Mouse (Mus musculus) heart, embryonic 16.5 days (tissue): ENCODE measurements around the gene Tmem184c. TPM values are rescaled to one million over a fixed set of nuclear protein-coding genes. Genes with fewer than 3 reads are reported as not detected.

ENCODE experiments used
- ATAC-seq: fragments of 200-750 bp; cut with Nextera tagmentation; replicated peaks from 2 replicates; pipeline ENCODE4 v1.8.0; 2017; ENCODE audit warnings: moderate number of reproducible peaks; ENCODE audit not compliant: insufficient read depth, low FRiP score; ENCODE audit errors: extremely low read depth
- H3K27ac ChIP-seq: fragments of 300-500 bp; sonication (generic); 2 replicates; pipeline ENCODE4 v1.5.1; 2014; ENCODE audit warnings: mild to moderate bottlenecking, low read length, control low read depth, moderate library complexity
- H3K27me3 ChIP-seq: fragments of 300-500 bp; sonication (generic); 2 replicates; pipeline ENCODE4 v1.6.1; 2014; ENCODE audit warnings: low read length, mixed read lengths; ENCODE audit not compliant: control insufficient read depth, insufficient read depth
- H3K36me3 ChIP-seq: fragments of 300-500 bp; sonication (generic); 2 replicates; pipeline ENCODE4 v1.6.1; 2014; ENCODE audit not compliant: control insufficient read depth, insufficient read depth
- H3K4me1 ChIP-seq: fragments of 300-500 bp; sonication (generic); 2 replicates; pipeline ENCODE4 v1.6.1; 2014; ENCODE audit warnings: low read length, mixed read lengths; ENCODE audit not compliant: control insufficient read depth, insufficient read depth
- H3K4me2 ChIP-seq: fragments of 300-500 bp; sonication (generic); 2 replicates; pipeline ENCODE4 v1.6.1; 2014; ENCODE audit warnings: low read depth, mild to moderate bottlenecking, control low read depth, low read length
- H3K4me3 ChIP-seq: fragments of 300-500 bp; sonication (generic); 2 replicates; pipeline ENCODE4 v1.5.1; 2014; ENCODE audit warnings: mild to moderate bottlenecking, control low read depth, low read length
- H3K9ac ChIP-seq: fragments of 300-500 bp; sonication (generic); 2 replicates; pipeline ENCODE4 v1.6.1; 2014; ENCODE audit warnings: low read length, control low read depth
- H3K9me3 ChIP-seq: fragments of 300-500 bp; sonication (generic); replicated peaks from 2 replicates; pipeline ENCODE4 v1.6.1; 2016; ENCODE audit warnings: low read length; ENCODE audit not compliant: control insufficient read depth
- WGBS: fragments of 180-500 bp; shearing (Covaris S2); extraction: QIAGEN DNeasy Blood & Tissue Kit; methylation state at CpG from one replicate; pipeline ENCODE4 v1.1.7; 2014; 5-methylcytosine and 5-hydroxymethylcytosine counted together
- polyA plus RNA-seq: library from polyadenylated mRNA; unstranded; fragments of >200 nt; fragmentation: Nextera tagmentation; extraction: Ambion mirVana; gene quantifications from 2 replicates; pipeline ENCODE4 v1.2.1, GENCODE M21; 2015

The Tmem184c gene
- polyA plus RNA-seq, 1 experiment from 2014 or later = 23.6 TPM

DNA sequence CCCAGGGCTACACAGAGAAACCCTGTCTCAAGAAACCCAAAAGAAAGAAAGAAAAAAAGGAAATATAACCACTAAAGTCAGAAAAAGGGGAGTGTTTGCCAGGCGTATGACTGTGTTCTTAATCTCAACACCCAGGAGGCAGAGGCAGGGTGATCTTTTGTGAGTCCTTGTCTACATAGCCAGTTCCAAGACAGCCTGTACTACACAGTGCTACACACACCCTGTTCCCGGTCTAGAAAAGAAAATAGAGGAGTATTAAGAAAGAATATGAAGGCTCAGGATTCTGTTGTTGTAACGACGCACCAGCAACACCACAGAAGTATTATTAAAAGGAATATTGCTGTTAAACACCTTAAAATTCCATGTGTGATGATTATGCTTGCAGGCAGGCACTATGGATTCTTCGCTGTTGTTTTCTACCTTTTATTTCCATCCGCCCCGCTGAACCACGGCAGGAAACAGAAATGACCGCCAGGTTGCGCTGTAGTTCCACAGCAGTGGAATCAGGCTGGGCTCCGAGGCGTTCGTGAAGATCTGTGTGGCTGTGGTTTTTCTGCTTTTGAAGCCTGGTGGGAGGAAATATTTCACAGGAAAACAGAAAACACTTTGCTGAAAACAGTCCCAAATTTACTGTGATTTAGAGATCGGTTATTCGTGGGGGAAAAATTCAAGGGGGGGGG is 19.5 kb upstream of the Tmem184c start:
- no peak overlapping the region for H3K4me2 ChIP-seq
- no peaks in the 10 kb centered on the region for H3K36me3 ChIP-seq
- H3K4me3 ChIP-seq = no peak overlapping the region
- WGBS = 17% methylated on average over 15 of the region's 15 CpGs
- no peaks in the 10 kb centered on the region for H3K27me3 ChIP-seq
- peaks cover 3% of the 10 kb centered on the region; the same call in 1 of the 2 replicates for H3K4me1 ChIP-seq
- H3K9me3 ChIP-seq = no peaks in the 10 kb centered on the region
- H3K27ac ChIP-seq = no peak overlapping the region
- H3K9ac ChIP-seq = peak overlapping the region; percentile 34; the same call in 1 of the 2 replicates
- peak; percentile 63; the same call in 1 of the 2 replicates for ATAC-seq

DNA sequence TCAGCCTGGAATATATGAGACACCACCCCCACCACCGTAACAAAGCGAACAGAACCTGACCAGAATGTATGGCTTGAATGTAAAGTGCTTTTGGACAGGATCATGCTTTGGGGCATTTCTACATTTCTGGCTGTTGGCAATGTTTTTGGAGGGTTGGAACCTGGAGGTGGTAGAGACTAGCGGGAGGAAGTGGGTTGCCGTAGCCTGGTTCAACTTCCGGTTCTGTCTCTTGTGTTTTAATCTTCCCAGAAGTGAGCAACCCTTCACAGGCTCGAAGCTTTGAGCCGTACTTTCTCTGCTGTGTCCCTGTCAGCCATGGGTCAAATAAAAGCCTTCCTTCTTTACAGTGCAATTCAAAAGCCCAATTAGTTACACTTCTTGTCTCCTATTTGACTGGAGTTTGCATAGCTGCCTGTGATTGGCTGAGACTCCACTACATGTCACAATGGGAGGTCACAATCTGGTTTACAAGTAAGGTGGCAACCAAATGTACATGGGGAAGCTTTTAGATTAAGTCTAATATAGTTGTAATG is 13.2 kb upstream of the Tmem184c start:
- Histone ChIP-seq H3K4me2 (no peak overlapping the region), H3K9me3 (no peaks in the 10 kb centered on the region), H3K9ac (no peak overlapping the region), H3K4me3 (no peak overlapping the region), H3K27me3 (no peaks in the 10 kb centered on the region), H3K27ac (no peak overlapping the region), H3K4me1 (no peaks in the 10 kb centered on the region), H3K36me3 (no peaks in the 10 kb centered on the region)
- 86% methylated on average over 7 of the region's 7 CpGs for WGBS
- ATAC-seq = no peak

DNA sequence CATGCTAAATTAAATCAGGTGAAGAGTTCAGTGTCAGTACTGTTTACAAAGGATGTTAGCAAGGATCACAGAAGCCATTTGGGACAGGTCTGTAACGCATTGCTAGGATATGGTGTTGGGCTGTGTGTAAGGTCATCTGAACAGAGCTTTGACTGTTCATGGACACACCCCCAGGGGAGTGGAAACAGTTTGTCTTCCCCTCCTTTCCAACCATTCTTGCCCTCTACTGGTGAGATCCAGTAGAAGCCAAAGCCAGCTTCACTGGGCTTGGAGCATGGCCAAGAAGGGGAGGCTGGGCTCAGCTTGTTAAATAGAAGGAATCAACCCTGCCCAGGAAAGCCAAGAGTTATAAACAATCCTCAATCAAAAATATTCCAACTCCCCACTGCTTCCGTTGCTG is 7.4 kb upstream of the Tmem184c start:
- no peaks in the 10 kb centered on the region for H3K27me3 ChIP-seq
- no peaks in the 10 kb centered on the region for H3K9me3 ChIP-seq
- H3K4me1 ChIP-seq = no peaks in the 10 kb centered on the region
- WGBS = 51% methylated on average over 2 of the region's 2 CpGs
- no peak overlapping the region for H3K4me2 ChIP-seq
- no peak overlapping the region for H3K4me3 ChIP-seq
- no peak overlapping the region for H3K27ac ChIP-seq
- no peaks in the 10 kb centered on the region for H3K36me3 ChIP-seq
- no peak for ATAC-seq
- no peak overlapping the region for H3K9ac ChIP-seq

DNA sequence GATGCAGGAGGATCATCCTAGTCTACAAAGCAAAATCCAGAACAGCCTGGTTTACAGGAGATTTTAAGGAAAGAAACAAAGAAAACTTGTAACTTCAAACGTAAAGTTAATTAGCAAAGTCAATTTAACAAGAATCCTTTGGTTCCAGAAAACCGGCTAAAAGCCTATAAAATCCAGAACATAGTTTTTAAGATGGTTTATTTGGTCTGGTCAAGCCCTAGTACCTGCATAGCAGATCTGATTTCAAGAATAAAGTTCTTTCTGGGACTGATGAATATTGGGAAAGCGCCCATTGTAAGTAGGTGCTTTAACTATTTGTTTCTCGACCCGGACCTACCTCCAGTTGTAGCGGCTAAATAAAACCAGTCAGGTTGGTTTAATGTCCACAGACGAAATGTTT is 877 bp downstream of the Tmem184c start:
- Histone ChIP-seq H3K4me3 (peak overlapping the region; percentile 94), H3K4me2 (peak overlapping the region; percentile 95), H3K27me3 (no peaks in the 10 kb centered on the region), H3K9ac (peak overlapping the region; percentile 80), H3K9me3 (no peaks in the 10 kb centered on the region), H3K27ac (no peak overlapping the region), H3K4me1 (peaks cover 9% of the 10 kb centered on the region), H3K36me3 (peaks cover 5% of the 10 kb centered on the region; the same call in 1 of the 2 replicates)
- no peak for ATAC-seq
- 21% methylated on average over 7 of the region's 7 CpGs for WGBS

DNA sequence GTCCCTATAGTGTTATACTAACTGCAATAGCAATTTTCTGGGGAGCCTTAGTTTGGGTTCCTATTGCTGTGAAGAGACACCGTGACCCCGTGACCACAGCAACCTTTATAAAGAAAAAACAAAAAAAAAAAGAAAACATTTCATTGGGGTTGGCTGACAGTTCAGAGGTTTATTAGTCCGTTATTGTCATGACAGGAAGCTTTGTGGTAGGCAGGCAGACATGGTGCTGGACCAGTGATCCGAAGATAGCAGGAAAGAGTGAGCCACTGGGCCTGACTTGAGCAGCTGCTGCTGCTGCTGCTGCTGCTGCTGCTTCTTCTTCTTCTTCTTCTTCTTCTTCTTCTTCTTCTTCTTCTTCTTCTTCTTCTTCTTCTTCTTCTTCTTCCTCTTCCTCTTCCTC is 26.3 kb downstream of the Tmem184c start:
- ATAC-seq = no peak
- Histone ChIP-seq H3K4me2 (no peak overlapping the region), H3K27ac (no peak overlapping the region), H3K27me3 (no peaks in the 10 kb centered on the region), H3K4me3 (no peak overlapping the region), H3K4me1 (no peaks in the 10 kb centered on the region), H3K9me3 (no peaks in the 10 kb centered on the region), H3K9ac (no peak overlapping the region), H3K36me3 (peaks cover 23% of the 10 kb centered on the region)
- 78% methylated on average over 4 of the region's 4 CpGs for WGBS

DNA sequence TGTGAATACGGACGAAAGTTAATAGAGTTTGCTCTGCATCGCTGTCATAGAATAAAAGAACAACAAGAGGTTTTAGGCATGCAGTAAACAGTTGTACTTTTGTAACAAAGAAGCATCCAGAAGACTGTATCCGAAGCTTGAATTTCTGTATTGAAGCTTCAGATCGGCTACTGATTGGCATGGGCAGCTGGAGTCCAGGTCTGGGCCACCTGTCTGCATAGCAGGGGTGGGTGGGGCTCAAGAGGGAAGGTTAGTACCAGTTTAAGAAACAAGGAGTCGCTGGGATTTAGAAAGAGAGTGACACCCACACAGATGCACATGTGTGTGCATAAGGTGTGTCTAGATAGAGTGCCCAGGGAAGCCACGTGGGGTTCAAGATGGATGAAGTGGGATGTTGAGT is 32.8 kb downstream of the Tmem184c start:
- WGBS = 89% methylated on average over 7 of the region's 7 CpGs
- Histone ChIP-seq H3K9ac (no peak overlapping the region), H3K27ac (no peak overlapping the region)

DNA sequence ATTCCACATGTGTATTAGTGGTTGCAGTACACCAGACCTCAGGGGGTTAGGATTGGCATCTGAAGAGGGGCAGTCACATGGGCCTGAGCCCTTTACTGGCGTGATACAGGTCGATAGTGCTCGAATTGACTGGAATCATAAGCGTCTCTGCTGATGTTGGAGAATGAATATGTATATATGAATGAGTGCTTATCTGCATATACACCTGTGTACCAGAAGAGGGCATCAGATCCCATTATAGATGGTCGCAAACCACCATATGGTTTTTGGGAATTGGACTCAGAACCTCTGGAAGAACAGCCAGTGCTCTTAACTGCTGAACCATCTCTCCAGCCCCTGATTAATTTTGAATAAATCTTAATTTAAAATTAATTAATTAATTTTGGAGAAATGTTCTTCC is 36.3 kb downstream of the Tmem184c start:
- no peaks in the 10 kb centered on the region for H3K9me3 ChIP-seq
- no peak overlapping the region for H3K9ac ChIP-seq
- peaks cover 23% of the 10 kb centered on the region for H3K36me3 ChIP-seq
- no peak overlapping the region for H3K4me3 ChIP-seq
- 80% methylated on average over 5 of the region's 5 CpGs for WGBS
- no peak for ATAC-seq
- no peak overlapping the region for H3K27ac ChIP-seq
- H3K4me1 ChIP-seq = peaks cover 10% of the 10 kb centered on the region
- no peaks in the 10 kb centered on the region for H3K27me3 ChIP-seq
- no peak overlapping the region for H3K4me2 ChIP-seq

More for the DNA sequence above, 32.8 kb downstream of the Tmem184c start:
- no peak for ATAC-seq
- H3K4me3 ChIP-seq = no peak overlapping the region
- H3K9me3 ChIP-seq = no peaks in the 10 kb centered on the region
- H3K36me3 ChIP-seq = peaks cover 35% of the 10 kb centered on the region
- no peaks in the 10 kb centered on the region for H3K27me3 ChIP-seq
- no peak overlapping the region for H3K4me2 ChIP-seq
- peaks cover 10% of the 10 kb centered on the region for H3K4me1 ChIP-seq

DNA sequence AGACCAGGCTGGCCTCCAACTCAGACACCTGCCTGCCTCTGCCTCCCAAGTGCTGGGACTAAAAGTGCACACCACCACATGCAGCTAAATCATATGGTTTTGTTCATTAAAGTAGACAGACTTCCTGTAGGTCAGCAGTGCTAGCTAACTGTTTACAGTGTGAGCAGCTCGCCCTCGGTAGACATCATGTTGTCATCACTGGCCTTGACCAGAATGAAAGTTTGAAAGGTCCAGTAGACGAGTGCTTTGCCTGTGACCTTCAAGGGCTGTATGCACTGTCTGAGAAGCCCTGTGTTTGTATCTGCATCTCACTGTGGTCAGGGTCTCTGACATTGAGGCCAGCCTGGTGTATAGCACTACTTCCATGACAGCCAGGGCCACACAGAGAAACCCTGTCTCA is 49.1 kb downstream of the Tmem184c start:
- 68% methylated on average over 3 of the region's 3 CpGs for WGBS
- Histone ChIP-seq H3K9me3 (no peaks in the 10 kb centered on the region), H3K27me3 (no peaks in the 10 kb centered on the region), H3K4me1 (no peaks in the 10 kb centered on the region), H3K27ac (no peak overlapping the region), H3K4me3 (no peak overlapping the region), H3K36me3 (peaks cover 40% of the 10 kb centered on the region), H3K4me2 (no peak overlapping the region), H3K9ac (no peak overlapping the region)
- ATAC-seq = no peak

DNA sequence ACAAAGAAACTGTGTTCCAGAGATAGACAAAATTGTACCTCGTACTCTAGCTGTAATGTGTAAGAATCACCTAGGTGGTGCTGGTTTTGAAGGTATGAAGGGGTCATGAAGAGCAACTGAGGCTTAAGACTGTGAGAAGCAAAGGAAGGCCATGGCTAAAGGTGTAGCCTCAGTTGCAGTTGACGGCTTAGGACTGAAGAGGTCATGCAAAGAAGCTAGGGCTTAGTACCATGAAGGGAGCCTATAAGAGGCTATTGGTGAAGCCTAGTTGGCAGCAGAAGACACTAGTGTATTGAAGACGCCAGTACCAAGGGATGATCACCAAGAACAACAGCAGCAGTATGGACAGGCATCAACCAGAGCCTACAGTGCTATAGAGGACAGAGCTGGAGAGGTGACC is 58.0 kb downstream of the Tmem184c start:
- Histone ChIP-seq H3K9me3 (peaks cover 3% of the 10 kb centered on the region; the same call in 1 of the 2 replicates), H3K4me1 (no peaks in the 10 kb centered on the region), H3K36me3 (peaks cover 28% of the 10 kb centered on the region), H3K4me3 (no peak overlapping the region), H3K9ac (no peak overlapping the region), H3K4me2 (no peak overlapping the region), H3K27me3 (no peaks in the 10 kb centered on the region), H3K27ac (no peak overlapping the region)
- WGBS = 94% methylated on average over 3 of the region's 3 CpGs
- ATAC-seq = no peak
